Mouse (Mus musculus) kidney, postnatal 14 days (tissue): ENCODE data around the gene Casp8.
"Not testable (repeated sequence)": the region's sequence is repeated elsewhere in the genome, so short reads cannot be mapped to it uniquely, and the experiment has no call there.

Experiments
- DNase-seq: peaks from one replicate; pipeline ENCODE4 v3.0.0; 2022; ENCODE audit warnings: mixed read lengths

Casp8 gene

DNA sequence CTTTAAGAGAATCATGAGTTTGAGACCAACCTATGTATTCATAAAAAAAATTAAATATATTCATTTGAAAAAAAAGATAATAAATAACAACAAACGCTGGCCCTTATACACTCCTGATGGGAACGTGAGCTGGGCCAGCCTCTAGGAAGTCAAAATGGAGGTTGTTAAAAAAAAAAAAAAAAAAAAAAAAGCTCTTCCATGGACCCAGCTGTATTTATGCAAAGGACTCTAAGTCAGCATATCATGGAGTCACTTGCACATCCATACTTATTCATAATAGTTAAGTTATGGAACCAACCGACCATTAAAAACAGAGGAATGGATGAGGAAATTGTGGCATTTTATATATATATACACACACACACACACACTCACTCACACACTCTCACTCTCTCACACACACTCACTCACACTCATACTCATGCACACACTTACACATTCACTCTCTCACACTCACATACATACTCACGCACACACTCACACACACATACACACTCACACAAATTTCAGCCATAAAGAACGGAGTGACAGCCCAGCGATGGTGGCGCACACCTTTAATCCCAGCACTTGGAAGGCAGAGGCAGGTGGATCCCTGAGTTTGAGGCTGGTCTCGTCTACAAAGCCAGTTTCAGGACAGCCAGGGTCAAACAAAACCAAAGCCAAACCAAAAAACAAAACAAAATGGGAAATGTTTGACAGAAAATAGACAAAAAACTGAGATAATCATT, 6.5 kb downstream of the Casp8 start:
- no peak for DNase-seq

- peak; percentile 60 for DNase-seq
These were observed 7.4 kb downstream of the Casp8 start for GRCm38 (mm10) chr1:58802322-58803273.

- no peak for DNase-seq
These were observed 8.4 kb downstream of the Casp8 start for GRCm38 (mm10) chr1:58803531-58803930.

DNA sequence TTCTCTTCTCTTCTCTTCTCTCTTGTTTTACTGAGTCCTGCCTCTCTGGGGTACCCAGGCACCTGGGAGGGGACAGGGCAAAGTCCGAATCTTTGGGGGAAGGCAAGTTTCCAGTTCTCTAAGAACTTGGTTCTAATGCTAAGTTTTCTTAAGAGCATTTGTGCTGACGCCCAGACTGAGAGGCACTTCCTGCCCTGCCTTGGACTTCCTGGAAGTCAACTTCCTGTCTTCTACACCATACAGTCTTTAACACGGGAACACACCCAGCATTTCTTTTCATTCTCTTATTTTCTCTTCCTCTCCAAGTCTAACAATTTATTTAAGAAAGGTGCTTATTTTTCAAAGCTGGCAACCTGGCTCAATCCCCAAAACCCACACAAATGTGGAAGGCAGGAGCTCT, 11.5 kb downstream of the Casp8 start:
- no peak for DNase-seq

- DNase-seq, result no peak
These were observed 31.1 kb downstream of the Casp8 start for GRCm38 (mm10) chr1:58826319-58826718.

DNA sequence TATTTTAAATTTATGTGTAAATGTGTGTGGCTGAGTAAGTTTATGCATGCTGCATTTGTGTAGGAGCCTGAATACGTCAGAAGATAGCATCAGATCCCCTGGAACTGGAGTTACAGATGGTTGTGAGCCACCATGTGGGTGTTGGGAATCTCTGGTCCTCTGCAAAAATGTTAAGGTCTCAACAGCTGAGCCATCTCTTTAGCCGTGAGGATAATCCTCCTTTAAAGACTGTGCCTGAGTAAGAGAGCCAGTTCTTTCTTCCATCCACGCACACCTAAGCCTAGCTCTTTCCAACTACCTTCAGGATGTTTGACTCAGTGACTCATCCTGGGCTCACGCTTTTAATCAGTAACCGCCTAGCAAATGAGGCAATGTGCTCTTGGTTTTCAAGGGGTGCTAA, 35.6 kb downstream of the Casp8 start:
- no peak for DNase-seq

GRCm38 (mm10) chr1:58832198-58832597, 37.0 kb downstream of the Casp8 start:
- DNase-seq, result no peak

GRCm38 (mm10) chr1:58856811-58857210, 61.6 kb downstream of the Casp8 start:
- not testable (repeated sequence) for DNase-seq

- not testable (repeated sequence) for DNase-seq
These were observed 64.0 kb downstream of the Casp8 start for GRCm38 (mm10) chr1:58859131-58859530.

GRCm38 (mm10) chr1:58859738-58860365, 64.7 kb downstream of the Casp8 start:
- DNase-seq, result peak; percentile 16

GRCm38 (mm10) chr1:58860586-58860985, 65.4 kb downstream of the Casp8 start:
- not testable (repeated sequence) for DNase-seq

GRCm38 (mm10) chr1:58876500-58876899, 81.3 kb downstream of the Casp8 start:
- not testable (repeated sequence) for DNase-seq

DNA sequence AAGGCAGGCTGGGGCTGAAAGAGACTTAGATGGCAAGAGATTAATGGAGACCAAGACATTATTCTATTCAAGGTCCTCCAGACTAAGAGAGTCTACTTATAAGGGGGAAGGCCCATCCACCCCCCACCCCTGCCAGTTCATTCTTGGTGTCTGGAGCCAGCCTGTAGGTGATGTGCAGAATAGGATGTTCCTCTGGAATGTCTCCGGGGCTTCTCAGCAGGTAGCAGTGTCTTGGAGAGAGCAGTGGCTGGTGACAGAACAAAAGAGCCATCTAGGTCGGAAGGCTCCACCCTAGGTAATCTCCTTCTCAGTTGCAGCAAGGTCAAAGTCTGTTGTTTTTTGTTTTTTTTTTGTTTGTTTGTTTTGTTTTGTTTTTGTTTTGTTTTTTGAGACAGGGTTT, 84.1 kb downstream of the Casp8 start:
- not testable (repeated sequence) for DNase-seq

DNA sequence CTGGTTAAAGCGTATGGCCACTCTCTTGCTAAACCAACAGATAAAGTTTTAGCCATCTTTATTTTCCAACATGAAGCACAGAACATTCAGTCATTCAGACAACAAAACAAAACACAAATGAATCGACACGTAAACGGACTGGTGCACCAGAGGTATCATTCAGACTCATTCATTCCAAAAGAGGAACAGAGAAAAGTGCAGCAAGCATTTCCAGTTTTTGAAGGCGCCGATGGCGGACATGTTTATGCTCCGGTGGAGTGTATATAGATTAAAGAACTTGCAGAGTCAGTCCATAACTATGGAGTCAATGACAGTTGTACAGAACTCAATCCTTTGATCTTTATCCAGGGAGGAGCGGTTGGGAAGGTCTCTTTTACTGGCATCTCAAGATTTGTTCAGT, 88.1 kb downstream of the Casp8 start:
- not testable (repeated sequence) for DNase-seq

DNA sequence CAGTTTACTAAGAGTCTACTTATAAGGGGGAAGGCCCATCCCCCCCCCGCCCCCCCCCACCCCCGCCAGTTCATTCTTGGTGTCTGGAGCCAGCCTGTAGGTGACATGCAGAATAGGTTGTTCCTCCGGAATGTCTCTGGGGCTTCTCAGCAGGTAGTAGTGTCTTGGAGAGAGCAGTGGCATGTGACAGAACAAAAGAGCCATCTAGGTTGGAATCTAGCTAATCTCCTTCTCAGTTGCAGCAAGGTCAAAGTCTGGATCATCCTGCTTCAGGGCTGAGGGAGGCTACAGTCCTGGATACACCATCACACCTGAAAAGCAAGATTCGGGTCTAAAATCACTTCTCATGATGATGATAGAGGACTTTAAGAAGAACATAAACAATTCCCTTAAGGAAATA, 90.5 kb downstream of the Casp8 start:
- DNase-seq, result no peak

DNA sequence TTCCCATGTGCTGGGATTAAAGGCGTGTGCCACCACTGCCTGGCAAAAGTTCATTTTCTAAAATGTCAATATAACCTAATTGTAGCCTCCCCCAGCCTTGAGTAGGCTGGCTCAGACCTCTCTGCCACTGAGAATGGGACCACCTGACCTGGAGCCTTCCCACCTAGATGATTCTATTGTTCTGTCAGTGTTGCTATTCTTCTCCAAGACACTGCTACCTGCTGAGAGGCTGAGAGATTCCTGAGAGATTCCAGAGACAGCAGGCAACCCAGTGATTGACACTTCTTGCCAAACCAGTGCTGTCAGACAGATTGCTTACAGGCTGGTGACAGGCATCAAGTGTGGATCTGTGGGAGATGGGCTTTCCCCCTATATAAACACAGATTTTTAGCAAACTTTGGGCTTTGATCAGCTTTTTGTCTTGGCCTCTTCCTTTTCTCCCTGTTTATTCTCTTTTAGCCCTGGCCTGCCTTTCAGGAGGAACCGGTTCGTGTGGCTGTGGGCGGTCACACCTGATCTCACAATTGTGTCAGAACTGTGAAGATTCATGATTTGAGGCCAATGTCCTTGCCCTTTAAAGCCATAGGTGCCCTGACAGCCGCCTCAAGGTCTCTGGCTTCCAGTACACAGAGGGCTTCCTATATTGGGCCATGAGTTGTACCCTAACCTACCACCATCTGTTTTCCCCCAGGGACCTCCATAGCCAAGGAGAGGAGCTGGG, 94.8 kb downstream of the Casp8 start:
- DNase-seq, result peak; percentile 29

GRCm38 (mm10) chr1:58890697-58891290, 95.6 kb downstream of the Casp8 start:
- DNase-seq, result not testable (repeated sequence)

DNA sequence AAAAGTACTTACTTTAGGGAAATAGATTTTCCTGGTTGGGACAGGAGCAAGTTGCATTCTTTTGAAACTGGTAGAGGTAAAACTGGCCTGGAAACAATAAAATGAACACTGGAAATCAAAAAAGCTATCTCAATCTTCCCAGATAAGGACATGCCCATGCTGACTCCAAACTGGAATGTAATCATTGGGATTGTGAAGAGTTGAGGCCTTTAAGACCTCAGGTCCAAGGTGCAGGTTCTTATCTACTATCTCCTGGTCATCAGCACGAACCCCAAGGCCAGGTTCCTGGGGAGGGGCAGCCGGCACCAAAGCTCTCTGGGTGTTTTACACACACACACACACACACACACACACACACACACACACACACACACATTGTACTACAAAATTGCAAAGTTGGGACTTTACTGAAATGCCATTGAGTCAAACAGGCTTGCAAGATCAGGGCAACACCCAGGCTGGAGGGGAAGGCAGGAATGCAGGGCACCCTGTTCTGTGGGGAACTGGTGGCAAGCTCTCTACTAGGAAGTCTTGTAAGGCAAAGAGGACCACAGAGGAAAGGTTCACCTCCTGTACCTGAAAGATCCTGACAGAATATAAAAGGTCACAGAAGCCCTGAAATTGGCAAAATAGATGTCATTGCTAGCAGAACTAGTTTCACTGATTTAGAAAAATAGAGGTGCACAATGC, 96.5 kb downstream of the Casp8 start:
- DNase-seq, result not testable (repeated sequence)

DNA sequence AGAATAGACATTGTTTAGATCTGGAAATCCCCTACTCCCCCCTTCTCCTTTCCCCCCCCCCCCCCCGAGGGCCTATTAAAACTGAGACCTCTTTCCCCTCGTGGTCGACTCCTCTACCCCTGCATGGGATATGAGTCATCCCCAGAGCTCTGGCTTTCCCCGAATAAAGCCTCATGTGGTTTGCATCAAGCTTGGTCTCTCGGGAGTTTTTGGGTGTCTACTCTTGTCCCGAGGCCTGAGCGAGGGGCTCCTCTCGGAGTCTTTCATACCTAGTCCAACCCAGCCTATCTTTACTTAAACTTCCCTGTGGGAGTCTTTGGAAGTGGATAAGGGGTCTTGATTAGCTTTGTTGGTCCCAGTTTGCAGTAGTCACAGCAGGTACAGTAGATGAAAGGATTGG, 97.2 kb downstream of the Casp8 start:
- not testable (repeated sequence) for DNase-seq
